Mouse (Mus musculus) mouse trophoblast stem cell (cell line): ENCODE results near the gene Smim6.

Source experiments
- in situ Hi-C, 2 experiments: fragments of 300-500 bp; cut with MseI, MboI; formaldehyde crosslinking; loops; 2 replicates in 1 of 2; 3 replicates in 1 of 2; pipeline ENCODE4 v1.15.1; 2025

The Smim6 gene

DNA sequence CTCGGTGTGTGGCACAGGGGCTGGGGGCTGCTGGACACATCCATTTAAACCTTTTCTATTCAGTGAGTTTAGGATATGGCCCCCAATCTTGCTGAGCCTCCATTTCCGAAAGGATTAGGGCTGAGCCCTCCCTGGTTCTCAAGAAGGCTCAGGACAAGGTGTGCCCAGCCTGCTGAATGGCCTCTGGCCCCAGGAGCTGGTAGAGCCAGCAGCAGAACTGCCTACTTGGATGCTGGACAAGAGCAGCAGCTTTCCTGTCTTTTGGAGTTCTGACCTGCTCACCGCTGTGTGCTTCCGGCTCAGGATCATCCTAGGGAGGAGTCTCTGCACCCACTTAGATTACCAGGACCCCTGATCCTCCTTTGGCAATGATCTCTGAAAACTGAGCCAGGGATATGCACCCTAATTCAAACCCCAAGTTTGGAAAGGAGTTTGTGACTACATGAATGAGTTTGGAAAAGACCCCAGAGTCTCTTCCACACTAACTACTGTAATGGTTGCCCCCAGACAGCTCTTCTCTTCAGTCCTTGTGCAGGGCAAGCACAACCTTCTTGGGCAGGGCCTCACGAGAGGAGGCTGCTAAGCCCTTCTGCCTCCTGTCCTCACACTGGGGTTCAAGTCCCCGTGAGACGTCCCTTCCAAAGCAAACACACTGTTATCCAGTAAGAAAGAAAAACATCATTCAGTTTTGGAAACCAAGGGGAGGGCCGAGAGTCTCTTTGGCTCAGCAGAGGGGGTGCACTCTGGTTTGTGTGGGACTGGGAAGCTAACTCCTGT, 11.1 kb upstream of the Smim6 start:
- in situ Hi-C loops = no loop called here

DNA sequence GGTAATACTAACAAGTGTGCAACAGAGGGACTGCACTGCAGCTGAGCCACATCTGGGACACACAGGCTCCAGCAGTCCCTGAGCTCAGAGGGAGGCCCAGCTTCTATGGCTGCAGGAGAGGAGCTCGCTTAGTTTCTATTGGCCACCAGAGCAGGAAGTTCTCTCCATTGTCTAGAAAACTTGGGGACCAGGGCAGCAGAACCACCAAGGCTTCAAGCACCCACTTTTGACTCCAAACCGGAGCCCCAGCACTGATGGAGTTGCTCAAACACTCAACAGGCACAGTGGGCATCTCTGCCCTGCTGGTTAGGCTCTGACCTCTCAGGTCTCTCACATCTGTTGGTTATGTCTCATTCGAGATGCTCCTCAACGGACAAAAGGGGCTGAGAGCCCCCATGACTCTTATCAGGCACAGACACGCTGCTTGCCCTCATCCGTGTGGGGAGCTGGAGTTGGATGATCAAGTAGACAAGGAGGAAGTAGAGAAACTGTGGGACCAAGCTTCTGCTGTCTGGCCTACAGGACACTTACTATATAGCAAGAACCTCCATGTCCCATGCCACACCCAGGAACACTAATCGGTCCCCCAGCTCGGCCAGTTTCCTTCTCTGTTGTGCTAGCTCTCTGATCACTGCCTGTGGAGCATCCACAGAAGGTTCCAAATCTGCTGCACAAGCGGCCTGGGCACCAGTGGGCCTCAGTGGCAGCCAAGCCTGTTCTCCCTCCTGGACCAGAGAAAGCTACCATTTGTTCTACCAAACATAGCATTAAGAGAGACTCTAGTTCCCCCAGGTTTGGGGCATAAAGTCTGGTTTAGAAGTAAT, 10.3 kb upstream of the Smim6 start:
- in situ Hi-C loops = no loop called here

DNA sequence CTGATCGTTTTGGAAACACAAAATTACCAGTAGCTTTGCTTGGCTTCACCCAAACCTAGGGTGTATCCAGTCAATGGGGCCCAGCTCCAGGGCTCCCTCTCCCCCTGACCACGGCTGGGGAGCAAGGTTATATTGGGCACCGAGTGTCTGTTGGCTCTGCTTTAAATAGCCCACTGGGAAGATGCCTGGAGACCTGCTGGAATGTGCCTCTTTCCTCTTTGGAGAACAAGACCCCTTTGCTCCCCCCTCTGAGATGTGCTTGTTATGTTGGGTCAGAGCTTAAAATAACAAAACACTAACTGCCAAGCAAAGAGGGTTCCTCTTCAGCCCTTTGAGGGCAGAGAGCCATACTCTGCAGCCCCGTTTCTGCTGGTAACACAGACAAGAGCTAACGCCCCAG, 9.6 kb upstream of the Smim6 start:
- in situ Hi-C loops = no loop called here

DNA sequence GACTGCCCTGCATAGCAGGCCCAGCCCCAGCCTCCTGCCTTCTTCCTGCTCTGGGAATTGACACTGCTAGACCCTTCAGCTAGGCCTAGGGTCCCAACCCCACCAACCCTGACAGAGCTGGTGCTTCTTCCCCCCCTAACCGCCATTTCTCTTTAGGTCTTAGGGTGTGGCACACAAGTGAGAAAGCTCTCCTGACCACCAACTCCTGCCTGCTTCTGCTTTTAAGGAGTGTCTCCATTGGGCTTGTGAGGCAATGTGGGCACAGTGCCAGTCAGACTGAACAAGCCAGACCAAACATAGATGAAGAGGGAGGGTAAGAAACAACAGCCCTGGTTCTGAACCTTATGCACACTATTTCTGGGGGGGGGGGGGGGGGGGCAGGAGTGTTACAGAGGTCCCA, 9.0 kb upstream of the Smim6 start:
- in situ Hi-C loops = no loop called here

DNA sequence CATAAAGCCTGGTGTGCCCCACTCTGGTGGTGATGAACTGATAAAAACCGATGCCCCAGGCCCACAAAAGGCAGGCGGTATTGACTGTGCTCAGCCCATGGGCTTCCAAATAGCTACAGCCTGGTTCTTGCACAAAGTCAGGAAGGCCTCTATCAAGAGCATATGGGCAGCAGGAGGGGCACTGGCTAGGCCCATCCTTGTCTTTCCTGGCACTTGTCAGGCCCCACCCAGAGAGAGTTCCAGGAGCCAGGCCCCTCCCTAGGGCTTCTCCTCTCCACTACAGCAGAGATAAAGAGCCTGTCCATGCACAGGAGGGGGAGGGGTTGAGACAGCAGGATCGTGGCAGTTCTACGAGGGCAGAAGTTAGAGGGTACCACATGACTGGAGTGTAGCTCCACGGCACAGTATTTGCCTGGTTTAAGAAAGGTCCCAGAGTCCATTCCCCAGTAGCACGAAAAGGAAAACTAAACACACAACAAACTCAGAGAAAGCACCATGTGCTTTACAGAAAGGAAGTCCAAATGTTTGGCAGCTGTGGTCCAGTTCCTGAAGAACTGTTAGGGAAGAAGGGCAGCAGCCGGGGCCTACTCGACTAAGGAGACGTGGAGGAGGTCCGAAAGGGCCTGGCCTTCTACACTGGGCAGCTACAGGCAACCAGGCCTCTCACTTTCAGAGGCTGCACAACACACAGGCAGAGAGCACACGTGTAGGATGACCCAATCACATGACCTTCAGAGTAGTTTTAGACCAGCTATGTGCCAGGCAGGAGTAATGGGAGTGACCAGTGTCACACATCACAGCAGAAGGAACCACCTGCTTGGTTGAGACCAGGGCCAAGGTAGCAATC, 8.2 kb upstream of the Smim6 start:
- in situ Hi-C loops = no loop called here

DNA sequence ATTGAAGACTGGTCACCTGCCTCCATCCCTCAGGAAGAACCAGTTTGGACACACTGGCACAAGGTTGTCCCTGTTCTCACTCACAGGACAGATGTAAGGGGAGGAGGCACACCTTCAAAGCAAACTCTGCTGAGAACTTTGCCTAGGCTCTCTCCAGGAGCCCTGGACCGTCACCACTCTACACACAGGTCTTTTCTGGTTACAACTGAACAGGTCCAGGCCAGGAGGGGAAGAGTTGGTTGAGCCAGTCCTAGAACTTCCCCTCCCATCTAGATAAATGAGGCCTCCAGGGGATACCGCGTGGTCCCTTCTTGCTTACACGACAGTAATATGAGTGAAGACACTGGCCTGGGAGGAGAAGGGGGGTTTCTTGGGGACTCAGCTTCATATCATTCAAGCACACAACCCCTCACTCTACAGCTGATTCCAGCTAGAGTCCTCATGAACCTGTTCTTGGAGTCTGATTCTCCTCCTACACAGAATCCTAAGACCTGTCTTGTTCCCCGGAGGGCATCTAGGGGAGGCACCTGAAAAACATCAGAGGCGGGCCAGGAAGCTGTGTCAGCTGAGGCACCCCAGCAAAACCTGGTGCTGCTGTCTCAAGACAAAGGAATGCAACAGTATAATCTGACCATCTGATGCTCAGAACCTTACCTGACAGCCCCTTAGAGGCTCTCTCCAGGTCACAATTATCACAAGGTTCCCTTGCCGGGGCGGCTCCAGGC, 7.4 kb upstream of the Smim6 start:
- in situ Hi-C loops = no loop called here

DNA sequence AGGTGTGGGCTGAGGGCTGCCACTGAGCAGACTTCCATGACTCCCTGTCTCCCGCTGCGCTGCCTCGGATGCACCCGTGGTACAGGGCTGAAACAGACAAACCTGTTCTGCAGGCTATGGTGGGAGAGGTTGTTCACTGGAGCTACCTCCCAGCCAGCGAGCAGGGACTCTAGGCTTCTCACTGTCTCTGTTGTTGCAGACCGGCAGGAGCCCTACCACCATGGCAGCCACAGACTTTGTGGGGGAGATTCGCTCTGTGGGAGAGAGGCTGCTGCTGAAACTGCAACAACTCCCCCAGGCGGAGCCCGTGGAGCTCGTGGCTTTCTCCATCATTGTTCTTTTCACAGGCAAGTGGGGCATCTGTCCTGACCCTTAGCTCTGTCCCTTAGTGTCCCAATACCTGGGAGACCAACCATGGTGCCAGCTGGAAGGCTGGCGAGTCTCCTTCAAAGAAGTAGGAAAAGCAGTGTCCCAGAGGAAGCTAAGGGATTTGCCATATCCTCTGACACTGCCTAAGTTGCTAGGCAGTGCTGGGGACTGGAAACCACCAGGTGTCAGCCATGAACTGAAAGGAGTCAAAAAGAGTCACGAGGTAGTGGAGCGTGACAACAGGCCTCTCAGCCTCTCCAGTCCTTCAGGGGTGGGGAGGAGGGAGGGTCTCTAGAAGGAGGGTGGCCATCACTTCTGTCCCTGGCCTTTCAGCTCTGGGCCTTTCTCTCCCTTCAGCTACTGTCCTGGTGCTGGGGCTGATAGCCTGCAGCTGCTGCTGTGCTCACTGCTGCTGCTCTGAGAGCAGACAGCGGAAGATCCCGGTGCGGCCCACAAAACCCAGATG, 6.6 kb upstream of the Smim6 start:
- in situ Hi-C loops = no loop called here

DNA sequence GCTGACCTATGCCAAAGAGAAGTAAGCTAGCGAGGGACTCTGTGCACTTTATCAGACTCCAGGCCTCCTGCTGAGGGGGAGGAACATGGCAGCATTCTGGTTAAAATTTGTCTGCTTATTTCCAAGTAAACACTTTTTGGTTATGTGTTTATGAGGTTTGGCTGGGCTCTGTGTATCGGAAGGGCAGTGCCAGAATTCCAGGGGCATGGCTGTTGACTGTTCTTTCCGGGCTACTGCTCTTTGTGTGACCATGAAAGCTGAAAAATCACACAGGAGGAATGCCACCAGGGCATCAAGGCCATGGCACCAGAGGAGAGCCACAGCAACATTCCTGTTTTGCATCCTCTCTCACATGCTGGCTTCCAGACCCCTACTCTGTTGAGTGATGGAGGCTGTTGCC, 5.7 kb upstream of the Smim6 start:
- in situ Hi-C loops = no loop called here

DNA sequence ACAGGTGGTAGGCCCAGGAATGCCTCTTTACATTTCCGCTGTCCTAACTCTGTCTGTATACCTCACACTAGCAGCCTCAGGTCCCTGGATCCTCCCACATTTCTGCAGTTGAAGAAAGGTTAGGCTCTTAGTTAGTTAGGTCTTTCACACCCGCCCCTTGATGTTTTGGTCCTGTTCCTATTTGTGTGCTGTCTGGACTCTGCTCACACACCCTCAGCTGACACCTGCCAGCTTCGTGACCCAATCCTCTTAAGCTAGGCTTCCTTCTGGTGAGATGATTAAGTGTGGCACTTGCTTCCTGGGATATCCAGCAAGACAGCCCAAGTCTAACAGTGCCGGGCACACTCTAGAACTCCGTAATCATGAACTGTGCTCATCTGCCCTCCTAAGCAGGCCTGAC, 5.3 kb upstream of the Smim6 start:
- in situ Hi-C loops = no loop called here

DNA sequence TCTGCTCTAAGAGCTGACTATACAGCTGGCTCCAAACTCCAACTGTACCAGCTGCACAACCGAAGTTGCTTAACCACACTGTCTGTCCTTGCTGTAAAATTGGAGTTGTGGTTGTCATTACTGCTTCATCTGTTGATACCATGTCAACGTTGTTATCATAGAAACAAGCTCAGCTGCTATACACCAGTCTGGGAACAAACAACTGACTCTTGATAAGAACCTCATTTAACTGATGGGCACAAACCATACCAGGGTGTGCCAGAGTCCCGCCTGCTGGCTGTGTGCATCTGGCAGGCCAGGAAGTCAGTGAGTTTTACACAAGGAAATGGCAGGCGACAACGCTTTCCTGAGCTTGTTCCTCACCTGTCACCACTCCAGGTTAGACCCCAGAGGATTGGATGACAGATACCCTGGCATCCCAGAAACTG, 669 bp upstream of the Smim6 start:
- in situ Hi-C loops = no loop called here

DNA sequence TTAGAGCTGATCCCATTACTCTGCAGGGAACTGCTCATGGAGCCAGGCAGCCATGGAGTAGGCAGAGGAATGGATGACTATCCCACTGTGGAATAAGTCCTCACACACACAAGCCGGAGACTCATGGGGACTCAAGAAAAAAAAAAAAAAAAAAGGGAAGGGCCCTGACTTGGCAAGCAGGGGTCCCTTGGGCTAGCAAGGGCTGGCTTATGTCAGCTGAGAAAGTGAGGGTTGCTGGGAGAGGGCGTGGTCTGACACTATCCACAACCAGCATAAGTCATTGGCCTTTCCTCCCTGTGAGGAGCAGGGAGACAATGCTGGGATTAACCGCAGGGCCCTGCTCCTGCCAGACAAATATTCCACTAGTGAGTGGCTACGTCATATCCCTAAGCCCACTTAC, 4.8 kb downstream of the Smim6 start:
- in situ Hi-C loops = no loop called here

DNA sequence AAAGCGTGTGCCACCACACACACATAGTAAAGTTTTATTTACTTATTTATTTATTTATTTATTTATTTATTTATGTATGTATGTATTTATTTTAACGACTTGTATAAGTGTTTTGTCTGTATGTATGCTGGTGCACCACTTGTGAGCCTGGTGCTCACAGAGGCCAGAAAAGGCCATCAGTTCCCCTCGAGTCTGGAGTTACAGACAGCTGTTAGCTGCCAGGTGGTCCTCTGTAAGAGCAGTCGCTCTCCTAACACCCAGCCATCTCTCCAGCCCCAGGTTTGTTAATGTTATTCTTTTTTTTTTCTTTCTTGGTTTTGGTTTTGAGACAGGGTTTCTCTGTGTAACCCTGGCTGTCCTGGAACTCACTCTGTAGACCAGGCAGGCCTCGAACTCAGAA, 6.8 kb downstream of the Smim6 start:
- in situ Hi-C loops = no loop called here

DNA sequence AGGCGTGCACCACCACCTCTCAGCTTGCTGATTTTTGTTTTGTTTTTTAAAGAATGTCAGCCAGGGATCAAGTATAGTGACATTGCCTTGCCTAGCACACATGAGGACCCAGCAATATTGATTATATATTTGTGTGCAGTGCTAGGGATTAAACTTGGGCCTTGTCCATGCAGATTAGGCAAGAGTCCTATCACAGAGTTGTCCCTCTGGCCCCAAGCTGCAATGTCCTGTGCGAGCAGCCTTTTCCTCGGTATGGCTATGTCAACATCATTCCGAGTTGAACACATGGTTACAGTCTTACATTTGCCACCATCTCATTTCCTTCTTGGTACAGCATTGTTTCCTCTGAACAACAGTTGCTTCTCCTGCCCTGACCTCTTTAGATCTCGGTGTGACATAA, 7.3 kb downstream of the Smim6 start:
- in situ Hi-C loops = no loop called here

DNA sequence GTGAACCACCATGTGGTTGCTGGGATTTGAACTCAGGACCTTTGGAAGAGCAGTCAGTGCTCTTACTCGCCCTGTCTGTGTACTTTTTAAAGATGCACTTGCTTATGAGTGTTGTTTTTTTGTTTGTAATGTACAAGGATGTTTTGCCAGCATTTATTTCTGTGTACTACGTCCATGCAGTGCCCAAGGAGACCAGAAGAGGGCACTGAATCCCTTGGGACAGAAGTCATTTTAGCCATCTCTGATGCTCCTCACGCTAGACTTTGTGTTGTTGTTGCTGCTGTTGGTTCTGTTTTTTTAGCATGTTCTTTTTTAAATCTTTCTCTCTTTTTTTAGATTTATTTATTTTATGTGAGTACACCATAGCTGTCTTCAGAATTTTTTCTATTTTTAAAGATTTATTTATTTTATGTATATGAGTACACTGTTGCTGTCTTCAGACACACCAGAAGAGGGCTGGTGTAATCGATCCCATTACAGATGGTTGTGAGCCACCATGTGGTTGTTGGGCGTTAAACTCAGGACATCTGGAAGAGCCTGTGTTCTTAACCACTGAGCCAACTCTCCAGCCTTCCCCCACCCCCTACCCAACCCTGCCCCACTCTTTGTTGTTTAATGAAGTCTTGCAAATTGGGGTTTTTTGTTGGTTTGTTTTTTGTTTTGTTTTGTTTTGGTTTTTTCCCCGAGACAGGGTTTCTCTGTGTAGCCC, 8.4 kb downstream of the Smim6 start:
- in situ Hi-C loops = no loop called here

DNA sequence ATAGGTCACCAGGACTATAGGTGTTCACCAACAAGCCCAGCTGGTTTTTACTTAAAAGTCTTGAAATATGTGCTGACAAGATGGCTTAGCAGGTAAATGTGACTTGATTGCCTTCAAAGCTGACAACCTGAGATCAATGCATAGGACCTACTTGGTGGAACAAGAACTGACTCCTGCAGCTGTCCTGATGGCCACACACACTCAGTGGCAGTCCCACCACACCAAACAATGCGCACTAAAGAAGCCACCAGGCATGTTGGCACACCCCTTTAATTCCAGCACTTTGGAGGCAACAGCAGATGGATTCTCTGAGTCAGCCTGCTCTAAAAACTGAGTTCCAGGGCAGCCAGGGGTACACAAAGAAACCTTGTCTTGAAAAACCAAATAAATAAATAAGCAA, 10.2 kb downstream of the Smim6 start:
- in situ Hi-C loops = no loop called here

DNA sequence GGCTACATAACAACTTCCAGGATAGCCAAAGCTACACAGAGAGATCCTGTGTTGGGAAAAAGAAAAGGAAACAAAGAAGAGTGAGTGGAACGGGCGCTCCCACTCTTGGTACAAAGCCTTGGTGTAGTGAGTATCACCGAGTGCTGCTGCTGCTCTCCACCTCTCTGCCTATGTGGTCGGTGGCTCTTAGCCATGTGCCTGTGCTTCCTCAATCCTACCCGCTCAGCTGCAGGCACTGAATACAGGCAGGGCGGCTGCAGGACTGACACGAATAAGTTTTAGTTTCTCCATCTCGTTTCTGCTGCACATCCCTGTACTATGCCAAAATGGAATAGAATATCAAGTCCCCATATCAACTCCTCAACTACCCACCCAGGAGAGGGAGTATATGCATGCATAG, 17.2 kb downstream of the Smim6 start:
- in situ Hi-C loops = no loop called here

DNA sequence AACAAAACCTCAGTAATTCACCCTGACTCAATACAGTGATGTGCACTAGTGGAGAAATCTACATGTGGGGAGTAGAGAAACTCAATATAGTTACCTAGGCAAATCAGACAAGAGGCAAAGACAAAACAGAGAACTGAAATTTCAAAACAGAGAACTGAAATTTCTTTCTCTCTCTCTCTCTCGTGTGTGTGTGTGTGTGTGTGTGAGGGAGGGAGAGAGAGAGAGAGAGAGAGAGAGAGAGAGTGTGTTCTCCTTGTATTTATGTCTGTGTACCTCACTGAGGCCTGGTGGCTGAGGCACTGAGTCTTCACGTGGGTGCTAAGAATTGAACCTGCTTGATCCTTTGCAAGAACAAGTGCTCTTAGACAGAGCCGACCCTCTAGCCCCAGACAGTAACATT, 18.0 kb downstream of the Smim6 start:
- in situ Hi-C loops = no loop called here

DNA sequence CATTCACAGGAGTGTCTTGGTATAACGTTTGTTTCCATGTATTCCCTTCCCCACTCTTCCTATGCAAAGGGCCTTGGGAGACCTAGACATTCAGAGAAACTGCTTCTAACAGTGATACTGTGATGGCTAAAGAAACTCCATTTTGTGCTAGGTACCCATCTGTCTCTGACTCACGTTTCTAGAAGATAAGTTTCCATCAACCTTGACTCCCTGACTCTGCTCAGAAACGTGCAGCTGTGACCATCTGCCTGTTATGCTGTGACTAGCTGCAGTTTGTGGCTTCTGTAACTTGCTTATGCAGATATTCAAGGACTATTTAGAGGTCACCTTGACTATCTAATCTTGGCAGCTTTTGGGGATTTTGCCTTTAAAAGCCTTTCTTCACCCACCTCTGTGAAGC, 19.4 kb downstream of the Smim6 start:
- in situ Hi-C loops = no loop called here

DNA sequence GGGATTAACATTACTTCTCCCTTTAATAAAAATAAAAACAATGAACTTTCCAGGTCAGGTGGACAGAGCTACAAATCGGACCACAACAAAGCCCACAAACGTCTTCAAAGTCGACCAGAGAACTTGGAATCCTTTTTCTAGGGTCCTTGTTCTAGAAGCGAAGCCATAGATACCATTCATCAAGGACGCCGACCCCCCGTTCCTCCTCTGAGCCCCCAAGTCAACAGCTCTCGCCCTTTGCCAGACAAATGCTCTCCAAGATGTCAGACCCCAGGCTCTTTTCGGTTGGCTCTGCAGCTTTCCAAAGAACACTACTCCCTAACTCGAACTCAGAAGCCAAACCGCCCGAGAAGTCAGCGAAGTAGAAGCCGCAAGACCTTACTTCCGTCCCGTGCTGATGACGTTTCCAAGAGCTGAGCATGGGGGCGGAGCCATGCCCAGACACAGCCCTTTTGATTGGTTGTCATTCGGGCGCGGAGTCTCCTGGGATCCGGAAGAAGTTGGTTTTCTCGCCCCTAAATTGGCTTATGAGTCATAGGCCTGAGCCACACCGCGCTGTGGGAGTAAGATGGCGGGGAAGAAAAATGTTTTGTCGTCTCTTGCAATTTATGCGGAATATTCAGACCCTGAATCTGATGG, 21.4 kb downstream of the Smim6 start, which contains the start of the genes Sap30bp and Recql5:
Gene Sap30bp (plus strand): TSS at position 175 of the 639 bp plus-strand sequence.
Gene Recql5 (minus strand): TSS at position 370 of the 639 bp plus-strand sequence.
- in situ Hi-C loops = no loop called here
